Mouse (Mus musculus) urinary bladder, postnatal 10 days (tissue): ENCODE measurements around the gene 4930402K13Rik.
"Not testable (repeated sequence)": the region's sequence is repeated elsewhere in the genome, so short reads cannot be mapped to it uniquely, and the experiment has no call there.

ENCODE experiments used
- DNase-seq: peaks from one replicate; pipeline ENCODE4 v3.0.0; 2022; ENCODE audit warnings: low spot score

The 4930402K13Rik gene

GRCm38 (mm10) chrX:9104262-9104661, at the start of gene 4930402K13Rik:
TSS of gene 4930402K13Rik (plus strand) at chrX:9104562.
- no peak for DNase-seq

GRCm38 (mm10) chrX:9060952-9061351, 43.4 kb upstream of the 4930402K13Rik start:
- DNase-seq: not testable (repeated sequence)

- DNase-seq: no peak
These were observed 42.3 kb upstream of the 4930402K13Rik start for GRCm38 (mm10) chrX:9062101-9062500.

GRCm38 (mm10) chrX:9062715-9063114, 41.6 kb upstream of the 4930402K13Rik start, which contains the start of gene Fthl17f:
TSS of gene Fthl17f (plus strand) at chrX:9063015.
- not testable (repeated sequence) for DNase-seq

- peak; percentile 13 for DNase-seq
These were observed 26.7 kb upstream of the 4930402K13Rik start for GRCm38 (mm10) chrX:9077699-9078098.

- DNase-seq: not testable (repeated sequence)
These were observed 9.3 kb upstream of the 4930402K13Rik start for GRCm38 (mm10) chrX:9095066-9095465.

GRCm38 (mm10) chrX:9110381-9110780, 6.0 kb downstream of the 4930402K13Rik start:
- DNase-seq: no peak

GRCm38 (mm10) chrX:9124928-9125327, 20.6 kb downstream of the 4930402K13Rik start:
- no peak for DNase-seq

- no peak for DNase-seq
These were observed 24.0 kb downstream of the 4930402K13Rik start for GRCm38 (mm10) chrX:9128317-9128831.

GRCm38 (mm10) chrX:9139290-9139948, 35.1 kb downstream of the 4930402K13Rik start:
- no peak for DNase-seq

GRCm38 (mm10) chrX:9142669-9143068, 38.3 kb downstream of the 4930402K13Rik start:
- DNase-seq: no peak
